Mouse (Mus musculus): ENCODE results near the gene Srgap1.

Gene Srgap1

DNA sequence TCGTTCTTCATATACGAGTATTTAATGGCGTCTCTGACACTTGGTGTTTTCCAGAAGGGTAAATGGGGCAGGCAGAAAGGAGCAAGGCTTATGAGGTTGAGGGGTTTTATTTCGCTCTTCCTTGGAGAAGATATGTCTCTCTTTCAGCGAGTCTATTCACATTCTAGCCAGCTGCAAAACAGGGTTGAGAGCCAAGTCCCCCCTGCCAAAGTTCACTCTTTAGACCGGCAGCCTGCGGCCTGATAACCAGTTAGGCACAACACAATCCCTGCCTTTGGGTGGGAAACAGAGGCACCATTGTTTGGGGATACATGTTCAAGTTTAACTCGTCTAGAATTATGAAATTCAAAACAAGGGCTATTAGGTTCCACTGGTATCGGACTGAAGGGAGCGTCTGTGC lies 83.0 kb downstream of the Srgap1 start:
- DNase-seq (ENCODE audit: low read depth, low spot score) = no peak

- no peak for DNase-seq (ENCODE audit: low read depth, low spot score)
Measured at GRCm38 (mm10) chr10:121962053-121962452, 85.1 kb downstream of the Srgap1 start.

DNA sequence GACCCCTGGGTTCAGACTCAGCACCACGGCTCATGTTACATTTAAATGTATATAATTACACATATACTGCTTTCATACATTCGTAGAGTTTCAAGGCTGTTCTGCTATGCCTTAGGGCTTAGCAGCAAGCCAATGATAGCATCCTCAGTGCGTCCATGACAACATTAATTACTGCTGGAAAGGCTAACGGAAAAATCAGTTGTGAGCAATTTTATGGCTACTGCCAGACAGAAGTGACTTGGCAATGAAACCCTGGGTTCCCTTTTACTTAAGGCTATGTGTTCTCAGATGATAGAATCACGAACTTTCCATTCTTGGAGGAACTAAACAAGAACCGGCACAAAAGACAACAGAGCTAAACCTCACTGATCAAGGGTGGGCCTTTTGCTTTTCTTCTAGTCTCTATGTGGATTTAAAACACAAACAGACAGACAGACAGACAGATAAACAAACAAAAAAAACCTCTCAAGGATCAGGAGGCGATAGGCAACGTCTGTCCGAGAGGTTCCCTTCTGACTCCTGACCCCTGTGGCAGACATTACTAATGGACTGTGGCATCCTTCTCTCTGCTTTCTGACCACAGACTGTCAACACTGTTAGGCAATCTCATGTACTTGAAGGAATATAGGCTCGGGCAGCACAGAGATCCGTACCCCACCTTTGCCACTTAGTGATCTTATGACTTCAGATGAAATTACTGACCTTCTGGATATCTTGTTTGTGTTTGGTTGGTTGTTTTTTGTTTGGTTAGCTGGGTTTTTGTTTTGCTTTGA lies 85.8 kb downstream of the Srgap1 start:
- no peak for DNase-seq (ENCODE audit: low read depth, low spot score)

GRCm38 (mm10) chr10:121958741-121959140 lies 88.4 kb downstream of the Srgap1 start:
- no peak for DNase-seq (ENCODE audit: low read depth, low spot score)

GRCm38 (mm10) chr10:121956505-121956904 lies 90.6 kb downstream of the Srgap1 start:
- no peak for DNase-seq (ENCODE audit: low read depth, low spot score)

- DNase-seq (ENCODE audit: low read depth, low spot score) = no peak
Measured at GRCm38 (mm10) chr10:121955730-121956129, 91.4 kb downstream of the Srgap1 start.

DNA sequence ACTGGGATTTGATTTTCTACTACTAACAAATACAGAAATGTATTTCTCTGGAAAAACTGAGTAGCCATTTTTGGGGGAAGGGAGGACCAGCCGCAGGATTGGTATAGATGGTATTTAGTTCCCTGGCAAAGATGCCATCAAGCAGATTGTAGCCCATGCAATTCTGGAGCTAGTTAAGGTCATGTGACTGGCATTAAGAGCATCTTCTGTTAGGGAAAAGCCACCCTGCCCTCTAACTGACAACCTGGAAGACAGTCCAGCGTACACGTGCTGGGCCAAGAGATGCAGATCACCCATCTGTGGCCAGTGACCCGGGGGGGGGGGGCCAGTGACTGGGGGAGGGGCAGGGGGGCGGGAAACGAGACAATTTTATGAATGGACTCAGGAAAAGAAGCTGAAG lies 92.2 kb downstream of the Srgap1 start:
- DNase-seq (ENCODE audit: low read depth, low spot score) = no peak

DNA sequence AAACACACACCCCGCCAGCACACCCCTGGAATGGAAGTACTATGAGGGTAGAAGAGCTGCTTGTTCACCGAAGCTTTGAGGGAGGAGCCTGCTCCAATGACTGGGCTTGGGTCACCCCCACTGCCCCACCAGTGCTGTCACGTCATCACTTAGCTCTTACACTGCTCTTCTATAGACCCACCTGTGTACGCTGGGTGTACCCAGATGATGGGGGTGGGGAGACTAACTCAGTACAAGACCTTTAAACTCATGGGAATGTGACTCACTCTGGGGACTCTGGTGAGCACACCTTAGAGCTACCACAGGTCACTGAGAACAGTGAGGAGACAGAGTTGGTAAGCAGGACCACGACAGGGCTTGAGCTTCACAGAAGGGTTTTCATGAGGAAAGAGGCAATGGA lies 94.1 kb downstream of the Srgap1 start:
- no peak for DNase-seq (ENCODE audit: low read depth, low spot score)

DNA sequence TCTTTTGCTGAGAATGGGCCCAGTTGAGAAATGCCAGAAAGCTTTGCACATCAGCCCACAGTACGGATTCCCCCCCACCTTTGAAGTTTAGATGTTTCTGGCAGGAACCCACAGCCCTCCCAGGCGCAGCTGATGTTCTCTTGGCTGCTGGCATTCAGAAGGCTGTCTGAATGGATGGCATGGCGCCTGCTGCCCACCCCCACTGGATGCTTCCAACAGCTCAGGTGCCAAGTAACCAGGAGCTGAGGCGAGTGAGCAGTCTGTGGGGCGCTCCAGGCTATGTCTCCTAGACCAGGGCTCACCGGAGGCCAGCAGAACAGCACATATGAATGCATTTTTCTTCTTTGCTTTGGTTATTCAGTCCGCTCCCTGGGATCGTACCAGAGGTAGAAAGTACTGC lies 100.9 kb downstream of the Srgap1 start:
- DNase-seq (ENCODE audit: low read depth, low spot score) = no peak

GRCm38 (mm10) chr10:121931909-121932308 lies 115.2 kb downstream of the Srgap1 start:
- no peak for DNase-seq (ENCODE audit: low read depth, low spot score)

DNA sequence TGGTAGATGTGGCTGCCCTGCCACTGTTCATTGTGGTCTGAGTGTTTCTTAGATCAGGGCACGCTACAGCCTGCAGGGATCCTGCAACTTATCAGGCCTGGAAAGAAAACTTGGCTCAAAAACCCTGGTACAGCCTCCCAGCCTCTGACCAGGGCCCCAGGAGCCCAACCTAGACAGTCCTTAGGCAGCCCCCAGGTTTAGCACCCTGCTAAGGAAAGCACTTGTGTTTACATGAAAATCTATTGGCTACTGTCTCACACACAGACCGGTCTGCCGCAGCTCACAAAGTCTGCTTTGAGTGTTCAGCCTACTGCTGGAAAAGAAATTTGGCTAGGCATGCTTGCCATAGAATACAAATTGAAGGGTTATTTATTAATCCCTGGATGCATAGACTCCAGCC lies 121.0 kb downstream of the Srgap1 start:
- no peak for DNase-seq (ENCODE audit: low read depth, low spot score)

GRCm38 (mm10) chr10:121919016-121919415 lies 128.1 kb downstream of the Srgap1 start:
- no peak for DNase-seq (ENCODE audit: low read depth, low spot score)

- no peak for DNase-seq (ENCODE audit: low read depth, low spot score)
Measured at GRCm38 (mm10) chr10:121918579-121918978, 128.5 kb downstream of the Srgap1 start.

DNA sequence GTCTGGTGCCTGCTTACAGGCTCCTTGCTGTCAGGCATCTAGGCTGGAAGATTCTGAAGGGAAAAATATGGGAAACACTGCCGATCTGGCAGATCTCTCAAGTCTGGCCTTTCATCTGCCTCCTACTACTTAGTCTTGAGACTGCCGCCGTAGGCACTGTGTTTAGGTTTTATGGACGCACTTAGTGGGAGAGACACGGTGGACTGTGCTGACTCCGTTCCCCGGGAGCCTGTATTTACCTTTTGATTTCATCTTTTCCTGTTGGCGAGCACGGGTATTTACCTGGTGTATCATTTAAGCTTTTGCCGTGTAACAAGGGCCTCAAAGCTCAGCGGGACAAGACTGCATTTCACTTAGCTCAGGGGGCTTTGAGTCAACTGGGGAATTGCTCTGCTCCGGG lies 131.6 kb downstream of the Srgap1 start:
- DNase-seq (ENCODE audit: low read depth, low spot score) = peak; percentile 13

DNA sequence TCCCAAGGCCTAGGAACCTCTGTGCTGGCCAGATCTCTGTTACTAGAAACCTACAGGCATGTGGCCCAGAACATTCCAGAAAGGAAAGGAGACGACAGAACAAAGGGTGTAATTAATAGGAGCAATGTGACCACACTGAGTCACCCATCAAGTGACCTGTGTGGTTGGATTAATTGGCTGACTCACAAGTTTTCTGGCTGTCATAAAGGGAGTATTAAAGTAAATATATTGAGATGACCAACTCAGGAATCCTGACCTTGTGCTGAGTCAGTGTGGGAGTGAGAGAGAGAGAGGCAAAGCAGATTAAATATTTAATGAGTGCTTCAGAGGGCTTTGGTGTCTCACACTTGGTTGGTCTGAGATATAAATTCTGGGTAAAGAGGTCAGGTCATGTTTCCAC lies 143.0 kb downstream of the Srgap1 start:
- no peak for DNase-seq (ENCODE audit: low read depth, low spot score)

GRCm38 (mm10) chr10:121902651-121903050 lies 144.5 kb downstream of the Srgap1 start:
- peak; percentile 80 for DNase-seq (ENCODE audit: low read depth, low spot score)

GRCm38 (mm10) chr10:121900772-121901171 lies 146.3 kb downstream of the Srgap1 start:
- no peak for DNase-seq (ENCODE audit: low read depth, low spot score)

GRCm38 (mm10) chr10:121899706-121900105 lies 147.4 kb downstream of the Srgap1 start:
- peak; percentile 95 for DNase-seq (ENCODE audit: low read depth, low spot score)

GRCm38 (mm10) chr10:121897835-121898370 lies 149.2 kb downstream of the Srgap1 start:
- no peak for DNase-seq (ENCODE audit: low read depth, low spot score)

DNA sequence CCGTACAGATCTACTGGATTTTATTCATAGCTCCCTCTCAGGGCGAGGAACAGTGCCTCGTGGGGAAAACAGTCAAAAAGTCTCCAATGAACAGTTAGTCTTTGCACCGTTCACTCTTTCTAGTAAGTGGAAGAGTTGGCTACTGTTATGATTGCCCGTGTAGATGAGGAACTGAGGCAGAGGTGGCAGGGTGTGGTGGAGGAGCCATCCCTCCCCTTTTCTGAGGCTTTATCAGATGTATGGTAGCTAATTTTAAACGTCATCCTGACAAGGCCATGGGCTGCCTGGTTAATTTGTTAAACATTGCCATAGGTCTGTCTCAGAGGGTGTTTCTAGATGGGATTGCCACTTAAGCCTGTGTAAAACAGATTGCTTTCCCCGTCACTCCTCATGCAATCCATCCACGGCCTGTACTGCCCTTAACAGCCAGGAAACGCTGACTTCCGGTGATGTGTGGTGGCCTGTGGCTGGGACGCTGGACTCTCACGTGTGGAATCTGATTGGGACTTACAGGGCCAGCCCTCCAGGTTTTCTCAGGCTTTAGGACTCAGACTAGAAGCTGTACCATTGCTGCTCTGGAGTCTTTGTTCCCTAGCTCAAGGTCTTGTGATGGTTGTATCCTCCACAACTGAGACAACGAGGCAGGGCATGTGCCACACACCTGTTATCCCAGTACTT lies 155.6 kb downstream of the Srgap1 start:
- DNase-seq (ENCODE audit: low read depth, low spot score) = no peak

DNA sequence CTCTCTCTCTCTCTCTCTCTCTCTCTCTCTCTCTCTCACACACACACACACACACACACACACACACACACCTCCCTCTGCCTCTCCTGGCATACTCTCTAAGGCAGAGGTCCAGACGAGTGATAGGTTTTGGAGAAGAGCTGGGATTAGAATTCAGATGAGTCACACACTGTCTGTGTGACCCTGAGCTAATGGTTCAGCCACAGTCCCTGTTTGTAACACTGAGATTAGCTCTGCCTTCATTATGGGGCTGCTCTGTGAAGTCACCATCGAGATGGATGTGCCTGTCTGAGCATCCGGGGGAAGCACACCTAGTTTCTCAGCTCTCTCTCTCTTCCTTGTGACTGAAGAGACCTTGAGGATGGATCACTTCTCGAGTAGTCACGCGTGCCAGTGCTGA lies 157.1 kb downstream of the Srgap1 start:
- DNase-seq (ENCODE audit: low read depth, low spot score) = no peak

GRCm38 (mm10) chr10:121886805-121887204 lies 160.3 kb downstream of the Srgap1 start:
- DNase-seq (ENCODE audit: low read depth, low spot score) = no peak

Measured in R1 (cell line).